Mouse (Mus musculus) liver, embryonic 14.5 days (tissue): ENCODE measurements around the gene Mtmr4. TPM values are rescaled to one million over a fixed set of nuclear protein-coding genes. Genes with fewer than 3 reads are reported as not detected.

Experiments
- ATAC-seq: fragments of 200-750 bp; cut with Nextera tagmentation; 2 replicates; pipeline ENCODE4 v1.8.0; 2017; ENCODE audit warnings: moderate number of reproducible peaks, mild to moderate bottlenecking, moderate library complexity; ENCODE audit not compliant: insufficient read depth
- DNase-seq, 3 experiments: peaks; one replicate each; pipeline ENCODE4 v3.0.0-alpha.2; 2012 to 2013; ENCODE audit warnings: low read depth in 3 of 3, low spot score in 3 of 3
- H3K27ac ChIP-seq: fragments of 300-500 bp; sonication (generic); 2 replicates; pipeline ENCODE4 v1.5.1; 2014; ENCODE audit warnings: moderate library complexity, mild to moderate bottlenecking, control low read depth, inconsistent platforms
- H3K27me3 ChIP-seq: fragments of 300-500 bp; sonication (generic); 2 replicates; pipeline ENCODE4 v1.6.1; 2014; ENCODE audit warnings: mild to moderate bottlenecking, low read length, moderate library complexity; ENCODE audit not compliant: control insufficient read depth, insufficient read depth
- H3K36me3 ChIP-seq: fragments of 300-500 bp; sonication (generic); replicated peaks from 2 replicates; pipeline ENCODE4 v1.6.1; 2014; ENCODE audit warnings: low read depth; ENCODE audit not compliant: control insufficient read depth, insufficient read depth
- H3K4me1 ChIP-seq, 2 experiments: fragments of 200-500 bp in 1 of 2; fragments of 300-500 bp in 1 of 2; sonication (generic) in 1 of 2; replicated peaks; 2 replicates each; pipeline ENCODE4 v1.6.1; 2012 to 2014; ENCODE audit warnings: antibody characterized with exemption in 1 of 2, inconsistent platforms in 1 of 2, low read length in 1 of 2; ENCODE audit not compliant: control insufficient read depth in 2 of 2, insufficient read depth in 2 of 2
- H3K4me2 ChIP-seq: fragments of 300-500 bp; sonication (generic); 2 replicates; pipeline ENCODE4 v1.6.1; 2014; ENCODE audit warnings: low read depth, mild to moderate bottlenecking, control low read depth, moderate library complexity
- H3K4me3 ChIP-seq, 2 experiments: fragments of 200-500 bp in 1 of 2; fragments of 300-500 bp in 1 of 2; sonication (generic) in 1 of 2; 2 replicates each; pipeline ENCODE4 v1.5.1; 2012 to 2014; ENCODE audit warnings: low read depth in 2 of 2, low read length in 2 of 2, mild to moderate bottlenecking in 2 of 2, control low read depth in 1 of 2, inconsistent platforms in 1 of 2, moderate library complexity in 1 of 2; ENCODE audit not compliant: insufficient read depth in 1 of 2
- H3K9ac ChIP-seq: fragments of 300-500 bp; sonication (generic); replicated peaks from 2 replicates; pipeline ENCODE4 v1.6.1; 2014; ENCODE audit warnings: mild to moderate bottlenecking, control low read depth, moderate library complexity
- H3K9me3 ChIP-seq: fragments of 300-500 bp; sonication (generic); 2 replicates; pipeline ENCODE4 v1.6.1; 2016; ENCODE audit warnings: low read length, mixed read lengths; ENCODE audit not compliant: control insufficient read depth
- CTCF ChIP-seq: IDR thresholded peaks from 2 replicates; pipeline ENCODE4 v1.5.1; 2016; ENCODE audit warnings: antibody characterized with exemption, low read depth, control low read depth
- EP300 ChIP-seq: IDR thresholded peaks from 2 replicates; pipeline ENCODE4 v1.6.1; 2016; ENCODE audit warnings: antibody characterized with exemption, low read depth
- WGBS: fragments of 180-500 bp; shearing (Covaris S2); extraction: QIAGEN DNeasy Blood & Tissue Kit; methylation state at CpG from one replicate; pipeline ENCODE4 v1.1.7; 2014; ENCODE audit not compliant: insufficient replicate concordance; 5-methylcytosine and 5-hydroxymethylcytosine counted together
- polyA plus RNA-seq, 2 experiments: library from polyadenylated mRNA; depleted of rRNA in 1 of 2; stranded (reverse) in 1 of 2; unstranded in 1 of 2; fragments of >200 nt; fragmentation: Nextera tagmentation in 1 of 2; extraction: Ambion mirVana in 1 of 2; gene quantifications; 2 replicates each; pipeline versions ENCODE4 v1.2.1 to v1.2.3; 2012 to 2014

The Mtmr4 gene
- polyA plus RNA-seq (2012; rRNA removed) (5.7 and 6.5 TPM in 2 replicates), polyA plus RNA-seq (2014; fragmentation: Nextera tagmentation; extraction: Ambion mirVana) (8.7 and 9.2 TPM in 2 replicates)

DNA sequence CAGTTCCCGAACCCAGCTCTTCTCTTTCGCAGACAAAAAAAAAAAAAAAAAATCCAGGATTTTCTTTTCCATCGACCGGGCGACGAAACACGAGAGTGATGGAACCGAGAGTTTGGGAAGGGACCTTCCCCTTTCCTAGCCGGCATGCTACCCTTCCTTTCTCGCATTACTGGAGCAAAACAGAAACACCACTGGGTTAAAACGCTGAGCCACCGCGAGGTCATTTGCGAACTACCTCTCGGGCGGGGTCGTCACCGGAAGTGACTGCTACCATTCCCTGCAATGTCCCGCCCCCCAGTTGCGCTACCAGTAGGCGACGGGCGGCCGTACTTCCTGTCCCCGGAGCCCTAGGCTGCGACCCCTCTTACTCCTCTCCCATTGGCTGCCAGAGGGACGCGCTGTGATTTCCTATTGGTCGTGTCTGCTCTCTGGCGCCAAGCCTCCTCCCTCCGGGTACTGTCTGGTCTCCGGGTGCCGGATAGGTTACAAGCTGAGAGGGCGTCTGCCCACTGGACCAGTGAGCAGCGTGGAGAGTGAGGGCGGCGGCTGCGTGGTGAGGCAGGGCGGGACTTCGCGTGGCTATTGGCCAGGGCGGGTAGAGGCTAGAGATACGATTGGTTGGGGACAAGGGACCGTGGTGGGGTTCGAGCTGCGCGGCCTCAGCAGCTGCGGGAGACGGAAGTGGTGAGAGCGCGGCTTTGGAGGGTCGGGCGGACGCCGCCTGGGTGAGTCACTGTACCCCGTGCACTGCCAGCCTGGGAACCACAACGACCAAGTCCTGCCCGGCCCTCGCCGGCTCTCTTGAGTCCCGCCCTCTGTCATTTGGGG is at the start of gene Mtmr4:
Gene Mtmr4, plus strand, starts transcription at position 637 of the 828 bp plus-strand sequence.
- Histone ChIP-seq H3K4me2 (peak within 1 kb of the TSS; percentile 94), H3K27me3 (no peaks in the 10 kb centered on the region), H3K4me3 (peak within 1 kb of the TSS; percentile 80 to 88), H3K9ac (peak within 1 kb of the TSS; percentile 87), H3K9me3 (no peaks in the 10 kb centered on the region), H3K4me1 (peaks cover 27 to 34% of the 10 kb centered on the region in 2 experiments), H3K27ac (peak within 1 kb of the TSS; percentile 85), H3K36me3 (no peaks in the 10 kb centered on the region)
- no peak; the same call in none of the 2 replicates for TF ChIP-seq CTCF
- TF ChIP-seq EP300: no peak
- ATAC-seq (peak; percentile 96), DNase-seq (peak; percentile 100)
- WGBS: 0% methylated on average over 61 of the region's 61 CpGs

DNA sequence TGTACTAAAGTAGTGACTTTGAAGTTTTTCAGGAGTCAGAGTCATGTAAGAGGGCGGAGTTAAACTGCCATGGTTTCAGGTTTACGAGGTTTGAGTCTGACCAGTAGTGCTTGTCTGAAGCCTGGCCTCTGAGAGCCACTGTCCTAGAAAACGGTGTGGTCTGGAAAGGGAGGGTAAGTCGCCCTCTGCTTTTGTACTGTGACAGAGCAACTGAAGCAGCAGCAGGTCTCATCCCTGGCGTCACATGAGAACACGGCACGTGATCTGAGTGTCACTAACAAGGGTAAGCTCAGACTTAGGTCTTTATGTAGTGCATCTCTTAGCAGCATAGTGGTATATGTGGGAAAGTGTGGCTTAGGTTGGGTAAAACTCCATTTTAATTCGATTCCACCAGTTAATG is 49.7 kb upstream of the Mtmr4 start:
- ATAC-seq (no peak), DNase-seq (no peak)
- Histone ChIP-seq H3K36me3 (no peaks in the 10 kb centered on the region), H3K27me3 (no peaks in the 10 kb centered on the region), H3K4me3 (no peak overlapping the region), H3K27ac (no peak overlapping the region), H3K9ac (no peak overlapping the region), H3K4me2 (no peak overlapping the region), H3K9me3 (no peaks in the 10 kb centered on the region), H3K4me1 (no peaks in the 10 kb centered on the region)
- WGBS: 47% methylated on average over 8 of the region's 8 CpGs
- no peak for TF ChIP-seq CTCF
- no peak for TF ChIP-seq EP300

DNA sequence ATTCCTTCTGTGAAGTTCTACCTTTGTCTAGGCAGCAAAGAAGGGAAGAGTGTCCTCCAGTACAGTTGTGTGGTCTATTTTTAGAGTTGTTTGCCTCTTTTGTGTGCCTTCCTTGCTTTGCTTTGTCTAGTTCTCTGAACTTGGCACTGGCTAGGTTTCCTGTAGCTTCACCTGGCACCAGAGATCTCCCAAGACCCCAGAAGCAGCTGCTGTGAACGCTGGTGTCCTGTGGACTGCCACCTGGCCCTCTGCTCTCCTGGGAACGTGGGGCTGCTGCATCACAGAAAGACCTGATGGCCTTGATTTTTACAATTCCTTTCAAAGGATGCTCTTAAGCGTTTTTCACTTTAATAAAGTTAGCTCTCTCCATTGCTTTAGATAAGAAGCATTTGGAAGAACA is 49.1 kb upstream of the Mtmr4 start:
- Histone ChIP-seq H3K4me1 (no peaks in the 10 kb centered on the region), H3K9me3 (no peaks in the 10 kb centered on the region), H3K9ac (no peak overlapping the region), H3K4me2 (no peak overlapping the region), H3K4me3 (no peak overlapping the region), H3K27ac (no peak overlapping the region), H3K27me3 (no peaks in the 10 kb centered on the region), H3K36me3 (no peaks in the 10 kb centered on the region)
- TF ChIP-seq EP300 (no peak), CTCF (no peak)
- ATAC-seq: no peak
- whole genome bisulfite sequencing: 43% methylated on average over 3 of the region's 3 CpGs
- DNase-seq: no peak

DNA sequence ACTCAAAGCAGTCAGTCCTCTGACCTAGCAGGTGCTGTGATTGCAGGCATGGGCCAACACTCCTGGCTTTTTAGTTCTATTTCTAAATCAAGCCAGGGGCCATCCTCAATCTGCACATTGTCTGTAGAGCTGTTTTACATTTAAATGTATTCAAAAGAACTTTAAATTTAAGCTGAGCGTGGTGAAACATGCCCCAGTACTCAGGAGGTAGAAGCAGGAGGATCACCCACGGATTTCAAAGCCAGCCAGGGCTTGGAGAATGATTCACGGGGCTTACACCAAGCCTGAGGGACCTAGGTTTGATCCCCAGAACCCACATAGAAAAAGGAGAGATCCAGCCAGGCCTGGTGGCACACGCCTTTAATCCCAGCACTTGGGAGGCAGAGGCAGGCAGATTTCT is 38.6 kb upstream of the Mtmr4 start:
- no peaks in the 10 kb centered on the region for H3K4me1 ChIP-seq
- H3K36me3 ChIP-seq: no peaks in the 10 kb centered on the region
- H3K4me3 ChIP-seq: no peak overlapping the region
- DNase-seq (no peak), ATAC-seq (no peak)
- no peak for TF ChIP-seq EP300
- no peak for TF ChIP-seq CTCF
- no peaks in the 10 kb centered on the region for H3K9me3 ChIP-seq
- H3K27ac ChIP-seq: no peak overlapping the region
- H3K9ac ChIP-seq: no peak overlapping the region
- no peak overlapping the region for H3K4me2 ChIP-seq
- 55% methylated on average over 4 of the region's 4 CpGs for WGBS
- no peaks in the 10 kb centered on the region for H3K27me3 ChIP-seq

DNA sequence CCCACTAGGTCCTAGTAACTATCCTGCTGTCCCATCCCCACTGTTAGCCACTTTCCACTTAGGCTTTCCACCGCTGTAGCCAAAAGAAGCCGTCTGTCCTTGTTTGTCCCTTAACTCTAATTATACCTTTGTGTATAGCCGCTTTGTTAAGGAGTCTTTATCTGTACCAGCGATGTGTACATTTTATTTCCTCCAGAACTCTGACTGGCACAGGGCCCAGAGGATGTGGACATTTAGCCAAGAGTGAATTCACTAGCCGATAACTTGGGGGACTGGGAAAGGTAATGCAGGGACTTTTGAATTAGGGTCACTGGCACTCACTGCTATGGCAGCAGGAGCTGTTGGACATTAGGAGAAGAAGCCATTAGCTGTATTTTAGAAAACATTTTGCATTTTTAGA is 37.6 kb upstream of the Mtmr4 start:
- TF ChIP-seq CTCF (no peak), EP300 (no peak)
- no peak for DNase-seq
- Histone ChIP-seq H3K9ac (no peak overlapping the region), H3K9me3 (no peaks in the 10 kb centered on the region), H3K4me1 (no peaks in the 10 kb centered on the region), H3K4me3 (no peak overlapping the region), H3K4me2 (no peak overlapping the region), H3K27ac (no peak overlapping the region), H3K27me3 (no peaks in the 10 kb centered on the region), H3K36me3 (no peaks in the 10 kb centered on the region)
- no peak for ATAC-seq
- 61% methylated on average over 5 of the region's 5 CpGs for WGBS
